Mouse (Mus musculus) liver, postnatal 0 days (tissue): ENCODE results near the gene Klhdc1. TPM values are rescaled to one million over a fixed set of nuclear protein-coding genes. Genes with fewer than 3 reads are reported as not detected.

Experiments
- ATAC-seq: fragments of 200-750 bp; cut with Nextera tagmentation; 2 replicates; pipeline ENCODE4 v1.8.0; 2017; ENCODE audit warnings: mild to moderate bottlenecking, moderate library complexity
- DNase-seq: peaks from one replicate; pipeline ENCODE4 v3.0.0-alpha.2; 2016
- H3K27ac ChIP-seq: fragments of 300-500 bp; sonication (generic); 2 replicates; pipeline ENCODE4 v1.5.1; 2014; ENCODE audit warnings: antibody characterized with exemption, moderate library complexity, mild to moderate bottlenecking, low read depth
- H3K27me3 ChIP-seq: fragments of 300-500 bp; sonication (generic); 2 replicates; pipeline ENCODE4 v1.6.1; 2014; ENCODE audit warnings: low read length, control low read depth, mixed read lengths; ENCODE audit not compliant: insufficient read depth
- H3K36me3 ChIP-seq: fragments of 300-500 bp; sonication (generic); replicated peaks from 2 replicates; pipeline ENCODE4 v1.6.1; 2014; ENCODE audit warnings: mild to moderate bottlenecking, control low read depth, low read length, moderate library complexity, mixed read lengths; ENCODE audit not compliant: insufficient read depth
- H3K4me1 ChIP-seq: fragments of 300-500 bp; sonication (generic); 2 replicates; pipeline ENCODE4 v1.6.1; 2014; ENCODE audit warnings: antibody characterized with exemption, mild to moderate bottlenecking, control low read depth; ENCODE audit not compliant: insufficient read depth
- H3K4me2 ChIP-seq: fragments of 300-500 bp; sonication (generic); 2 replicates; pipeline ENCODE4 v1.6.1; 2014; ENCODE audit warnings: low read depth, mild to moderate bottlenecking, low read length, moderate library complexity, mixed read lengths
- H3K4me3 ChIP-seq: fragments of 300-500 bp; sonication (generic); 2 replicates; pipeline ENCODE4 v1.5.1; 2014; ENCODE audit warnings: low read depth, low read length
- H3K9ac ChIP-seq: fragments of 300-500 bp; sonication (generic); replicated peaks from 2 replicates; pipeline ENCODE4 v1.6.1; 2014; ENCODE audit warnings: mild to moderate bottlenecking, moderate library complexity
- H3K9me3 ChIP-seq: fragments of 300-500 bp; sonication (generic); 2 replicates; pipeline ENCODE4 v1.6.1; 2016; ENCODE audit warnings: mild to moderate bottlenecking, control low read depth, low read length, mixed read lengths
- CTCF ChIP-seq: sonication (generic); IDR thresholded peaks from 2 replicates; pipeline ENCODE4 v1.5.1; 2016; ENCODE audit warnings: antibody characterized with exemption, low read depth
- EP300 ChIP-seq: IDR thresholded peaks from 2 replicates; pipeline ENCODE4 v1.6.1; 2016; ENCODE audit warnings: antibody characterized with exemption, low read depth, mild to moderate bottlenecking
- WGBS: fragments of 180-500 bp; shearing (Covaris S2); extraction: QIAGEN DNeasy Blood & Tissue Kit; methylation state at CpG from one replicate; pipeline ENCODE4 v1.1.7; 2014; ENCODE audit not compliant: insufficient replicate concordance; 5-methylcytosine and 5-hydroxymethylcytosine counted together
- polyA plus RNA-seq: library from polyadenylated mRNA; unstranded; fragments of >200 nt; fragmentation: Nextera tagmentation; extraction: Ambion mirVana; gene quantifications from 2 replicates; pipeline ENCODE4 v1.2.1, GENCODE M21; 2015

The Klhdc1 gene
- polyA plus RNA-seq, 1 experiment from 2014 or later, result 6.1 TPM

DNA sequence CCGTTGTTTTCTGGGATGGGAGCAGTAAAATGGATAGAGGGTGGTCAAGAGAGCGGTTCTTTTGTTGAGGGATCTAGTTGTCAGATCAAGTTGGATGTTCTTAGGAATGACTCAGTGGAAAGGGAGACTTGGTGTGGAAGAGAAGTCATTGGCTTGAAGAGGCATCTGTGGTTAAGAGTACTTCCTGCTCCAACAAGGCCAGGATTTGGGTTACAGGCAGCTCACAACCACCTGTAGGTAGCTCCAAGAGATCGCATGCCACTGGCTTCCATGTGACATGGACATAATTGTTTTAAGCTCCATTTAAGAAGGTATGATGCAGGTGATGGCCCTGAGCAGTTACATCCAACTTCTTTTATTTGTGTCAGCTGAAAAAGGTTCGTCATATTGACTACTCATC, 8.8 kb downstream of the Klhdc1 start:
- DNase-seq (no peak), ATAC-seq (no peak)
- no peaks in the 10 kb centered on the region for H3K4me1 ChIP-seq
- no peak overlapping the region for H3K9ac ChIP-seq
- H3K4me2 ChIP-seq, result no peak overlapping the region
- H3K4me3 ChIP-seq, result no peak overlapping the region
- H3K27ac ChIP-seq, result no peak overlapping the region
- WGBS, result 82% methylated on average over 4 of the region's 4 CpGs
- H3K9me3 ChIP-seq, result no peaks in the 10 kb centered on the region
- no peaks in the 10 kb centered on the region for H3K36me3 ChIP-seq
- H3K27me3 ChIP-seq, result no peaks in the 10 kb centered on the region
- TF ChIP-seq CTCF, result no peak
- no peak for TF ChIP-seq EP300

DNA sequence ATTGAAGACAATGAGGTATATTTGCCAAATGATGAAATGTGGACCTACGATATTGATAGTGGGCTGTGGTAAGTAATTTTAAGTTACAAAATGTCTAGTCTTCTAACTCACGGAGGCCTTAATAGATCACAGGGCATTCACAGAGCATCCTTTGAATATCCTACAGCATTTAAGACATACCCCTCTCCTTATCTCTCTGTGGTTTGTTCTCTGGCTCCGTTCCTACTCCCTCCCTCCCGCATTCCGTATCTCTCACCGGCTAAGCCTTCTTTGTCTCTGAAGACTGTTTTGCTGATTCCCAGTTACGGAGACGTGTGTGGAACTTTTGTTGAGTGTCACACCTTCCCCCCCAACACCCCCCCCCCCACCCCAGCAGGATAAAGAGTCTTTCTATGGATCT, 9.8 kb downstream of the Klhdc1 start:
- Histone ChIP-seq H3K4me3 (no peak overlapping the region), H3K4me2 (peak overlapping the region; percentile 26; the same call in 1 of the 2 replicates), H3K4me1 (no peaks in the 10 kb centered on the region), H3K27me3 (no peaks in the 10 kb centered on the region), H3K9me3 (no peaks in the 10 kb centered on the region), H3K27ac (no peak overlapping the region), H3K9ac (no peak overlapping the region), H3K36me3 (no peaks in the 10 kb centered on the region)
- WGBS, result 45% methylated on average over 8 of the region's 8 CpGs
- ATAC-seq (no peak), DNase-seq (no peak)
- TF ChIP-seq EP300, result no peak
- no peak for TF ChIP-seq CTCF

DNA sequence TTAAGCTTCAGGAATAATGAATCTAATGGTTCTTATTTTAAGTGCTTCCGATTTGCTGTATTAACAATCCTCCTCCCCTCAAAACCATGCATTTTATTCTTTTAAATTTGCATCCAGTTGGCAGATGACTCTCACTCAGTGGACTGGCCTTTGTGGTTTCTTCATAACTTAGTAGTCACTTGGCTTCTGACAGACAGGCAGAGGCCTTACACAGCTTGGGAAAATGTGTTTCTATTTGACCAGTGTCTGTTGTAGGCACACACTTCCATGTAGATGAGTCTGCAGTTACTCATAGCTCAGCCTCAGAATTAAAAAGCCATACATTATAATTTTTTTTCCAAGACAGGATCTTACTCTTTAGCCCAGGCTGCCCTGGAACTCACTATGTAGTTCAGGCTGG, 12.8 kb downstream of the Klhdc1 start:
- Histone ChIP-seq H3K9me3 (no peaks in the 10 kb centered on the region), H3K27ac (no peak overlapping the region), H3K9ac (no peak overlapping the region), H3K4me2 (no peak overlapping the region), H3K27me3 (no peaks in the 10 kb centered on the region), H3K4me1 (no peaks in the 10 kb centered on the region), H3K36me3 (no peaks in the 10 kb centered on the region), H3K4me3 (no peak overlapping the region)
- TF ChIP-seq EP300, result no peak
- TF ChIP-seq CTCF, result no peak
- no peak for DNase-seq
- no peak for ATAC-seq
- WGBS, result 94% methylated on average over 1 of the region's 1 CpGs

DNA sequence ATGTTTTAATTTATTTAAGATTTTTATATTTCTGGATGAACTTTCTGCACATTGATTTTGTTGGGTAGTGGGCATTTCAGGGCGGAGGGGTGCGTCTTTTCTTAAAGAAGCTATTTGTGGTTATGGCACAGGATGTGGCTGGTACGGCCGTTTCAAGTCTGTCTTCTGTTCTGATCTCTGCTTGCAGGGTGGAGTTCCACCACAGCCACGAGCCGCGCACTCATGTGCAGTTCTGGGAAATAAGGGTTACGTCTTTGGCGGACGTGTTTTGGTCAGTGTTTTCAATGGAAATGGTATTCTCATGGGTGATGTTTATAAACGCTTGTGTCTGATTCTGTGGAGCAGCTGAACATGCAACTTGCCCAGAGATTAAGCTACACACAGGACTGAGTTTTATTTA, 16.9 kb downstream of the Klhdc1 start:
- WGBS, result 32% methylated on average over 11 of the region's 11 CpGs
- no peak overlapping the region for H3K4me3 ChIP-seq
- DNase-seq (peak; percentile 26), ATAC-seq (0 out of 2 replicates have a peak, but pooled peaks have one; percentile 29)
- no peaks in the 10 kb centered on the region for H3K9me3 ChIP-seq
- H3K27ac ChIP-seq, result no peak overlapping the region
- no peaks in the 10 kb centered on the region for H3K27me3 ChIP-seq
- peak overlapping the region; percentile 55 for H3K4me2 ChIP-seq
- TF ChIP-seq CTCF (no peak), EP300 (no peak)
- no peaks in the 10 kb centered on the region for H3K36me3 ChIP-seq
- H3K9ac ChIP-seq, result no peak overlapping the region
- H3K4me1 ChIP-seq, result no peaks in the 10 kb centered on the region

DNA sequence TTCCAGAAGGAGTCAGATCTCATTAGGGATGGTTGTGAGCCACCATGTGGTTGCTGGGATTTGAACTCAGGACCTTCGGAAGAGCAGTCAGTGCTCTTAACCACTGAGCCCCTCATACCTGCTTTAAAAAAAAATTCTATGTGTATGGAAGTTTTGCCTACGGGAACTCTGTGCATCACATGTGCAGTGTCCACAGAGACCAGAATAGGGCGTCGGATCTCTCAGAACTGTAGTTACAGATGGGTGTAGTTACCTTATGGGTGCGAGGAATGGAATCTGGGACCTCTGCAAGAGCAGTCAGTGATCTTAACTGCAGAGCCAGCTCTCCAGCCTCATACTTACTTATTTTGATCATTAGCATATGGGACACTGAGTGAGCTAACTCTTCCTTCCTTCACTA, 21.3 kb downstream of the Klhdc1 start:
- Histone ChIP-seq H3K4me2 (no peak overlapping the region), H3K9me3 (no peaks in the 10 kb centered on the region), H3K4me3 (no peak overlapping the region), H3K27ac (no peak overlapping the region), H3K4me1 (no peaks in the 10 kb centered on the region), H3K9ac (no peak overlapping the region), H3K27me3 (no peaks in the 10 kb centered on the region), H3K36me3 (no peaks in the 10 kb centered on the region)
- DNase-seq (no peak), ATAC-seq (no peak)
- WGBS, result 90% methylated on average over 5 of the region's 5 CpGs
- TF ChIP-seq EP300, result no peak
- no peak for TF ChIP-seq CTCF

DNA sequence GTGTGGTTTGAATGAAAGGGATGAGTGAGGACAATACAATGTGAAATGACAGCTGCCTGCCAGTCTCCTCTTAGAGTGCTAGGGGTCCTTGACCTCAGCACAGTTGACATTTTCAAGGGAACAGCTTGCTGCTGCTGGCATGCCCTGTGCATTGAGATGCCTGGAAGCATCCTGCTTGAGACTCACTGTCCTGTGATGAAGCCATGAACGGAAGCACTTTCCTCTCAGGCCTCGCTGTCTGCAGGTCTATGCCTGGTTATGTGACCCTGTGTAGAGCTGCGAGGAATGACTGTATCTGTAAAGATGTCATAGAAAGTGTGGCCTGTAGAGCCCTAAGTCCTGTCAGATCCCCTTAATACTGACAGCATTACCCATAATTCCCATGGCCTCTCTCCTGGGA, 24.1 kb downstream of the Klhdc1 start:
- ATAC-seq, result no peak
- Histone ChIP-seq H3K4me3 (no peak overlapping the region), H3K4me1 (no peaks in the 10 kb centered on the region), H3K9me3 (no peaks in the 10 kb centered on the region), H3K9ac (no peak overlapping the region), H3K27me3 (no peaks in the 10 kb centered on the region), H3K4me2 (no peak overlapping the region), H3K36me3 (no peaks in the 10 kb centered on the region), H3K27ac (no peak overlapping the region)
- 64% methylated on average over 3 of the region's 3 CpGs for WGBS
- DNase-seq, result no peak
- TF ChIP-seq CTCF (no peak), EP300 (no peak)
